Mouse (Mus musculus) CH12.LX (cell line): ENCODE data around the gene Primpol. TPM values are rescaled to one million over a fixed set of nuclear protein-coding genes. Genes with fewer than 3 reads are reported as not detected.

Source experiments
- DNase-seq: peaks from one replicate; pipeline ENCODE4 v3.0.0-alpha.2; 2013; ENCODE audit errors: extremely low read depth
- H3K27ac ChIP-seq: 2 replicates; pipeline ENCODE4 v1.5.1; 2012; ENCODE audit warnings: low read depth, mild to moderate bottlenecking, control low read depth, moderate library complexity; ENCODE audit not compliant: insufficient read depth
- H3K27me3 ChIP-seq: replicated peaks from 2 replicates; pipeline ENCODE3; 2012; ENCODE audit warnings: inconsistent platforms
- H3K36me3 ChIP-seq, 2 experiments: replicated peaks in 1 of 2; 2 replicates each; pipeline versions ENCODE3 to v1.6.1; 2012; ENCODE audit warnings: inconsistent platforms in 1 of 2, low read length in 1 of 2, mild to moderate bottlenecking in 1 of 2, mixed read lengths in 1 of 2, moderate library complexity in 1 of 2; ENCODE audit not compliant: control insufficient read depth in 1 of 2, insufficient read depth in 1 of 2
- H3K4me1 ChIP-seq, 2 experiments: 2 replicates each; pipeline ENCODE4 v1.6.1; 2012; ENCODE audit warnings: inconsistent platforms in 1 of 2, moderate library complexity in 1 of 2; ENCODE audit not compliant: insufficient read depth in 2 of 2, control insufficient read depth in 1 of 2
- H3K4me2 ChIP-seq: 2 replicates; pipeline ENCODE4 v1.6.1; 2012; ENCODE audit warnings: low read depth, mild to moderate bottlenecking, control low read depth; ENCODE audit not compliant: poor library complexity, insufficient read depth, severe bottlenecking
- H3K4me3 ChIP-seq, 3 experiments: fragments of 150-350 bp in 1 of 3; sonication (generic) in 1 of 3; replicated peaks in 1 of 3; 2 replicates each; pipeline versions ENCODE3 to v1.5.1; 2011 to 2012; ENCODE audit warnings: low read depth in 2 of 3, low read length in 2 of 3, mild to moderate bottlenecking in 2 of 3, moderate library complexity in 2 of 3, control low read depth in 1 of 3, improper control_type of control experiment in 1 of 3, inconsistent platforms in 1 of 3, mixed read lengths in 1 of 3; ENCODE audit not compliant: poor library complexity in 1 of 3
- H3K79me2 ChIP-seq: replicated peaks from 2 replicates; pipeline ENCODE4 v1.6.1; 2012; ENCODE audit warnings: mild to moderate bottlenecking, moderate library complexity; ENCODE audit not compliant: control insufficient read depth, poor library complexity, insufficient read depth, severe bottlenecking; ENCODE audit errors: extremely low read depth
- H3K9ac ChIP-seq: 2 replicates; pipeline ENCODE4 v1.6.1; 2012; ENCODE audit warnings: low read depth, mild to moderate bottlenecking, control low read depth, moderate library complexity; ENCODE audit not compliant: insufficient read depth
- H3K9me3 ChIP-seq: replicated peaks from 2 replicates; pipeline ENCODE3; 2012; ENCODE audit warnings: low read length, inconsistent platforms, mixed read lengths
- CTCF ChIP-seq, 2 experiments: IDR thresholded peaks in 1 of 2; conservative IDR thresholded peaks in 1 of 2; 2 replicates each; pipeline ENCODE4 v1.5.1; 2011 to 2012; ENCODE audit warnings: low read depth in 2 of 2, low read length in 2 of 2, improper control_type of control experiment in 1 of 2, inconsistent platforms in 1 of 2, mild to moderate bottlenecking in 1 of 2, moderate library complexity in 1 of 2
- E2F4 ChIP-seq: IDR thresholded peaks from 2 replicates; pipeline ENCODE4 v1.6.1; 2011; ENCODE audit warnings: low read depth, low read length, improper control_type of control experiment; ENCODE audit not compliant: insufficient replicate concordance
- EP300 ChIP-seq: IDR thresholded peaks from 2 replicates; pipeline ENCODE4 v1.6.1; 2011; ENCODE audit warnings: low read length, improper control_type of control experiment
- ETS1 ChIP-seq: conservative IDR thresholded peaks from 2 replicates; pipeline ENCODE4 v1.6.1; 2012; ENCODE audit warnings: low read depth, mild to moderate bottlenecking, inconsistent platforms, low read length, improper control_type of control experiment, moderate library complexity
- GABPA ChIP-seq: IDR thresholded peaks from 2 replicates; pipeline ENCODE4 v1.6.1; 2012; ENCODE audit warnings: low read depth, low read length, improper control_type of control experiment, inconsistent platforms; ENCODE audit not compliant: insufficient replicate concordance
- IRF4 ChIP-seq: IDR thresholded peaks from 2 replicates; pipeline ENCODE4 v1.6.1; 2014; ENCODE audit warnings: low read depth, mild to moderate bottlenecking, inconsistent platforms, low read length, improper control_type of control experiment
- JUN ChIP-seq: IDR thresholded peaks from 2 replicates; pipeline ENCODE4 v1.6.1; 2011; ENCODE audit warnings: low read depth, mild to moderate bottlenecking, low read length, improper control_type of control experiment, moderate library complexity; ENCODE audit not compliant: insufficient read depth
- MAFK ChIP-seq: IDR thresholded peaks from 2 replicates; pipeline ENCODE4 v1.6.1; 2011; ENCODE audit warnings: low read length, improper control_type of control experiment; ENCODE audit not compliant: insufficient replicate concordance
- MXI1 ChIP-seq: IDR thresholded peaks from 2 replicates; pipeline ENCODE4 v1.6.1; 2011; ENCODE audit warnings: mild to moderate bottlenecking, low read depth, low read length, improper control_type of control experiment
- MYC ChIP-seq: IDR thresholded peaks from 2 replicates; pipeline ENCODE4 v1.6.1; 2011; ENCODE audit warnings: low read depth, mild to moderate bottlenecking, improper control_type of control experiment, low read length
- NRF1 ChIP-seq: IDR thresholded peaks from 2 replicates; pipeline ENCODE4 v1.6.1; 2014; ENCODE audit warnings: low read depth, mild to moderate bottlenecking, inconsistent platforms, low read length, improper control_type of control experiment, moderate library complexity
- POLR2A ChIP-seq: IDR thresholded peaks from 2 replicates; pipeline ENCODE4 v1.6.1; 2011; ENCODE audit warnings: low read depth, mild to moderate bottlenecking, improper control_type of control experiment, low read length
- RAD21 ChIP-seq: IDR thresholded peaks from 2 replicates; pipeline ENCODE4 v1.6.1; 2011; ENCODE audit warnings: low read depth, mild to moderate bottlenecking, low read length, improper control_type of control experiment, moderate library complexity
- RCOR1 ChIP-seq: conservative IDR thresholded peaks from 2 replicates; pipeline ENCODE4 v1.6.1; 2012; ENCODE audit warnings: low read depth, mild to moderate bottlenecking, inconsistent platforms, low read length, improper control_type of control experiment
- TBP ChIP-seq: conservative IDR thresholded peaks from 2 replicates; pipeline ENCODE4 v1.6.1; 2011; ENCODE audit warnings: low read depth, low read length, improper control_type of control experiment
- UBTF ChIP-seq: IDR thresholded peaks from 2 replicates; pipeline ENCODE4 v1.6.1; 2012; ENCODE audit warnings: low read depth, mild to moderate bottlenecking, inconsistent platforms, low read length, improper control_type of control experiment, moderate library complexity
- ZC3H11A ChIP-seq: IDR thresholded peaks from 2 replicates; pipeline ENCODE4 v1.6.1; 2012; ENCODE audit warnings: low read depth, mild to moderate bottlenecking, inconsistent platforms, low read length, improper control_type of control experiment
- ZNF384 ChIP-seq: IDR thresholded peaks from 2 replicates; pipeline ENCODE4 v1.6.1; 2012; ENCODE audit warnings: low read depth, low read length, improper control_type of control experiment, inconsistent platforms
- dilution Hi-C: fragments of 300-500 bp; cut with MboI; formaldehyde crosslinking; loops from 2 replicates; pipeline ENCODE4 v1.14.3; 2020; ENCODE audit warnings: low sequenced_read_pairs; ENCODE audit not compliant: extremely low pct_unique_long_range_greater_than_20kb, extremely low pct_ligation_motif_present
- in situ Hi-C: fragments of 300-500 bp; cut with MboI; formaldehyde crosslinking; loops from 3 replicates; pipeline ENCODE4 v1.14.3; 2019; ENCODE audit warnings: low sequenced_read_pairs, low pct_ligation_motif_present, low pct_unique_long_range_greater_than_20kb, mixed read lengths
- polyA plus RNA-seq: library from polyadenylated mRNA; unstranded; fragments of >175 nt; gene quantifications from 2 replicates; pipeline ENCODE4 v1.2.1, GENCODE M21; 2012; ENCODE audit warnings: low read depth; ENCODE audit not compliant: insufficient read length
- total RNA-seq, 2 experiments: library from RNA; depleted of rRNA; stranded (reverse); fragments of 300-350 nt in 1 of 2; fragments of >200 nt in 1 of 2; gene quantifications; 2 replicates each; pipeline ENCODE4 v1.2.3; 2012 to 2014

Primpol gene
- total and polyA plus RNA-seq, 3 experiments: 12.4 to 17.8 (median 15.3) TPM

DNA sequence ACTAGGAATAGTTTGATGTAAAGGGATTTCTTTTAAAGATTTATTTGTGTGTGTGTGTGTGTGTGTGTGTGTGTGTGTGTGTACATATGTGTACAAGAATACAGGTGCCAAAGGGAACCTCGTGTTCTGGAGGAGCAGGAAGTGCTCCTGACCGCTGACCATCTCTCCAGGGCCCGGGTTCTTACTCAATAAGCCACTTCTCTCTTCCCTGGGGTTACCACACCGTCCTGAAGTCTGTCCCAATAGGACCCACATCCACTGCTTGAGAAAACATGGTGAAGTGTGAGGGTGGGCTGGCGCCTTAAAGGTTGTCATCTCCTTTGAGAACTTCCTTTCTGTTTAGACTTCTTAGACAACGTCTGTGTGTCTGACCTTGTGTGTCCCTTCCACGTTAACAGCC lies 83.1 kb downstream of the Primpol start:
- H3K79me2 ChIP-seq: no peaks in the 10 kb centered on the region
- H3K36me3 ChIP-seq: peaks cover 2 to 78% of the 10 kb centered on the region in 2 experiments
- H3K9me3 ChIP-seq: no peaks in the 10 kb centered on the region
- no peaks in the 10 kb centered on the region for H3K4me1 ChIP-seq
- no peak overlapping the region for H3K9ac ChIP-seq
- no peak for DNase-seq
- H3K4me2 ChIP-seq: no peak overlapping the region
- TF ChIP-seq RCOR1 (no peak), NRF1 (no peak), GABPA (no peak), E2F4 (no peak), JUN (no peak), MXI1 (no peak), CTCF (conservative IDR thresholded peaks at IDR 0.05 in 1 of 2, IDR thresholded peaks at IDR 0.05 in 1 of 2; ENCODE audit: low read depth in 2 of 2, low read length in 2 of 2) (no peak), ZC3H11A (no peak), ETS1 (no peak), POLR2A (no peak), UBTF (no peak), EP300 (no peak)
- TF ChIP-seq, all 38 proteins: peak for 0
- no peak overlapping the region for H3K27ac ChIP-seq
- H3K4me3 ChIP-seq: no peak overlapping the region
- dilution Hi-C loops: no loop called here
- no peaks in the 10 kb centered on the region for H3K27me3 ChIP-seq
- in situ Hi-C loops: no loop called here

DNA sequence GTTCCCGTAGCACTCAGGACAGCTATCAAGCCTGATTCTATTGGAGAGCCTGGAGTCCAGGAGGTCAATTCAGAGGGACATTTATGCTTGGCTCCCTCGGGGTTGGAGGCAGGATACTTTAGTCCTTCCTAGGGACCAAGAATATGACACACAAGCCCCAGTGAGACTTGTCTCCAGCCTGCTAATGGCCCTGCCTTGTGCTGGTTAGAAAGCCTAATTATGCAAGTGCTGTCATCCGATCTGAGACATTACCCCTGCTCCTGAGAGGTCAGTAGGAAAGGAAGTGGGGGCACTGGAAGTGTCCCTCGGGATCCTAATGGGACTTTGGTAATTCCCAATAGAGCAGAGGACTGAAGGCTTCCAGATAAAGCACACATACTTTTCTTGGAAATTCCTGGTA lies 86.5 kb downstream of the Primpol start:
- H3K27ac ChIP-seq: no peak overlapping the region
- dilution Hi-C loops (no loop called here), in situ Hi-C loops (no loop called here)
- no peaks in the 10 kb centered on the region for H3K27me3 ChIP-seq
- peaks cover 2 to 89% of the 10 kb centered on the region in 2 experiments for H3K36me3 ChIP-seq
- no peak overlapping the region for H3K4me2 ChIP-seq
- no peak for TF ChIP-seq RAD21
- no peak for TF ChIP-seq ZNF384
- no peak for TF ChIP-seq MAFK
- no peak for TF ChIP-seq NRF1
- no peak for TF ChIP-seq GABPA
- no peak for TF ChIP-seq MYC
- no peak for TF ChIP-seq TBP
- TF ChIP-seq EP300: no peak
- TF ChIP-seq E2F4: no peak
- TF ChIP-seq IRF4: no peak
- no peak overlapping the region for H3K9ac ChIP-seq
- no peaks in the 10 kb centered on the region for H3K4me1 ChIP-seq
- no peaks in the 10 kb centered on the region for H3K79me2 ChIP-seq
- no peak overlapping the region for H3K4me3 ChIP-seq
- H3K9me3 ChIP-seq: no peaks in the 10 kb centered on the region
- DNase-seq: no peak
